Mouse (Mus musculus) ES-CJ7 (cell line): ENCODE results near the gene Rbbp8nl.
A peak's percentile ranks its signal among the peaks of the same experiment; 100 is the strongest.

Experiments used
- DNase-seq: peaks from one replicate; pipeline ENCODE4 v3.0.0; 2011; ENCODE audit warnings: low read depth, low spot score

Rbbp8nl gene

GRCm38 (mm10) chr2:180289440-180290108, at the start of gene Rbbp8nl:
Rbbp8nl (minus strand) TSS chr2:180289879.
- DNase-seq, result no peak

GRCm38 (mm10) chr2:180334551-180334986, 44.9 kb upstream of the Rbbp8nl start, which contains the start of gene Gata5:
Gata5 (minus strand) TSS chr2:180334699.
- DNase-seq, result peak; percentile 23

- DNase-seq, result peak; percentile 12
These were observed 44.3 kb upstream of the Rbbp8nl start for GRCm38 (mm10) chr2:180333778-180334550.

GRCm38 (mm10) chr2:180329466-180329865, 39.8 kb upstream of the Rbbp8nl start:
- no peak for DNase-seq

- no peak for DNase-seq
These were observed 33.1 kb upstream of the Rbbp8nl start for GRCm38 (mm10) chr2:180322674-180323355.

- peak; percentile 76 for DNase-seq
These were observed 30.5 kb upstream of the Rbbp8nl start for GRCm38 (mm10) chr2:180320216-180320615.

GRCm38 (mm10) chr2:180317591-180317990, 27.9 kb upstream of the Rbbp8nl start:
- no peak for DNase-seq

- DNase-seq, result no peak
These were observed 24.6 kb upstream of the Rbbp8nl start for GRCm38 (mm10) chr2:180314292-180314691.

GRCm38 (mm10) chr2:180311147-180311546, 21.5 kb upstream of the Rbbp8nl start:
- no peak for DNase-seq

- DNase-seq, result no peak
These were observed 18.0 kb upstream of the Rbbp8nl start for GRCm38 (mm10) chr2:180307680-180308079.

GRCm38 (mm10) chr2:180306423-180307168, 16.9 kb upstream of the Rbbp8nl start:
- DNase-seq, result no peak

GRCm38 (mm10) chr2:180306009-180306408, 16.3 kb upstream of the Rbbp8nl start:
- DNase-seq, result no peak

GRCm38 (mm10) chr2:180305490-180305889, 15.8 kb upstream of the Rbbp8nl start:
- DNase-seq, result no peak

- no peak for DNase-seq
These were observed 14.9 kb upstream of the Rbbp8nl start for GRCm38 (mm10) chr2:180304554-180304953.

- DNase-seq, result no peak
These were observed 13.8 kb upstream of the Rbbp8nl start for GRCm38 (mm10) chr2:180303468-180303867.

- no peak for DNase-seq
These were observed 12.5 kb upstream of the Rbbp8nl start for GRCm38 (mm10) chr2:180302201-180302600.

GRCm38 (mm10) chr2:180300771-180301170, 11.1 kb upstream of the Rbbp8nl start:
- DNase-seq, result no peak

- no peak for DNase-seq
These were observed 10.6 kb upstream of the Rbbp8nl start for GRCm38 (mm10) chr2:180300252-180300651.

- peak; percentile 74 for DNase-seq
These were observed 3.2 kb upstream of the Rbbp8nl start for GRCm38 (mm10) chr2:180292906-180293305.

- DNase-seq, result no peak
These were observed 2.3 kb upstream of the Rbbp8nl start for GRCm38 (mm10) chr2:180292026-180292425.

- DNase-seq, result no peak
These were observed 1.9 kb upstream of the Rbbp8nl start for GRCm38 (mm10) chr2:180291566-180291965.

- no peak for DNase-seq
These were observed 824 bp upstream of the Rbbp8nl start for GRCm38 (mm10) chr2:180290503-180290902.
